Mouse (Mus musculus) neural tube, embryonic 15.5 days (tissue): ENCODE measurements around the gene Rab7. TPM values are rescaled to one million over a fixed set of nuclear protein-coding genes. Genes with fewer than 3 reads are reported as not detected.
A peak's percentile ranks its signal among the peaks of the same experiment; 100 is the strongest.

Experiments used
- ATAC-seq: fragments of 200-750 bp; cut with Nextera tagmentation; 2 replicates; pipeline ENCODE4 v1.8.0; 2017; ENCODE audit warnings: mild to moderate bottlenecking, moderate TSS enrichment, moderate library complexity; ENCODE audit not compliant: low FRiP score
- H3K27ac ChIP-seq: fragments of 300-500 bp; sonication (generic); replicated peaks from 2 replicates; pipeline ENCODE4 v1.5.1; 2015; ENCODE audit warnings: mild to moderate bottlenecking, inconsistent platforms
- H3K27me3 ChIP-seq: fragments of 300-500 bp; sonication (generic); replicated peaks from 2 replicates; pipeline ENCODE4 v1.6.1; 2015; ENCODE audit warnings: inconsistent platforms
- H3K36me3 ChIP-seq: fragments of 300-500 bp; sonication (generic); 2 replicates; pipeline ENCODE4 v1.6.1; 2015; ENCODE audit warnings: inconsistent platforms
- H3K4me1 ChIP-seq: fragments of 300-500 bp; sonication (generic); 2 replicates; pipeline ENCODE4 v1.6.1; 2015; ENCODE audit warnings: inconsistent platforms
- H3K4me2 ChIP-seq: fragments of 300-500 bp; sonication (generic); 2 replicates; pipeline ENCODE4 v1.6.1; 2015; ENCODE audit warnings: inconsistent platforms, mild to moderate bottlenecking, moderate library complexity
- H3K4me3 ChIP-seq: fragments of 300-500 bp; sonication (generic); replicated peaks from 2 replicates; pipeline ENCODE4 v1.5.1; 2015; ENCODE audit warnings: mild to moderate bottlenecking, inconsistent platforms
- H3K9ac ChIP-seq: fragments of 300-500 bp; sonication (generic); replicated peaks from 2 replicates; pipeline ENCODE4 v1.6.1; 2015; ENCODE audit warnings: mild to moderate bottlenecking, inconsistent platforms
- H3K9me3 ChIP-seq: fragments of 300-500 bp; sonication (generic); replicated peaks from 2 replicates; pipeline ENCODE4 v1.6.1; 2016; ENCODE audit warnings: inconsistent platforms
- WGBS: fragments of 180-500 bp; shearing (Covaris S2); methylation state at CpG from one replicate; pipeline ENCODE4 v1.1.7; 2015; ENCODE audit warnings: mixed read lengths; 5-methylcytosine and 5-hydroxymethylcytosine counted together
- polyA plus RNA-seq: library from polyadenylated mRNA; unstranded; fragments of >200 nt; fragmentation: Nextera tagmentation; extraction: Ambion mirVana; gene quantifications from 2 replicates; pipeline ENCODE4 v1.2.1, GENCODE M21; 2015

Gene Rab7
- polyA plus RNA-seq, 1 experiment from 2014 or later = 355 TPM

DNA sequence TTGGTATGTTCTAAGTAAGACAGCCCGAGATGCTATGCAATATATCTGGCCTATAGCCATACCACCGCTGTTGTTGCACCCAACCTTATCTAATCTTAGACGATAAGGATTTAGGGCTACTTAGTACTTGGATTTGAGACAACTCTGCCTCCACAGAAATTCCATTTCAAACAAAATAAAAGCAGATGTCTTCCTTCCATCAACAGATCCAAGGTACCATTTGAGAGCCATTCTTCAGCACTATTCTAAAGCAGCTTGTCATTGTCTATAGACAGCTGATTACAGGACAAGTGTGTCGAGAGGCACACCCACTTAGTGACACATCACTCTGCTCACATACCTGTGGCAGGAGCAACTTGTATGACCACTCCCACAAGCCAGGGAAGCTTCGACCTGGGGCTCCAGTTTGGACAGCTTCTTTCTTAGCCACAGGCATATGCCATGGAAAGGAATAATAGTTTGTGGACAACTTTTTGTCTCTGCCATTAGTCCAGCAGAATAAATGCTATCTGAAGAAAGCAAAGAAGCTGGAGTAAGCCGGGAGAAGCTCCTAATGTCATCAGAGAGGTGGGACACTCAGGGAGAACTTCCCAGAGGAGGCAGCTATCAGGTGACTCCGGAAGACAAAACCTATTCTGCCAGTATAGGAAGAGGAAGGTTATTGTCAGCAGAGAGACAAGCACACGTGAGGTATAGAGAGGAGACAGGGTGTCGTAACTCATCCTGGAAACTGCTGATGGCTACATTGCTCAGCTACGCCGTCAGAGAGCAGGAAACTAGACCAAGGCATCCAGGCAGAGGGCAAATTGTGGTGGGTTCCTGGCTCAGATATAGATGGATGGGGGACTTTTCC is 8.4 kb upstream of the Rab7 start:
- Histone ChIP-seq H3K9ac (no peak overlapping the region), H3K36me3 (no peaks in the 10 kb centered on the region), H3K4me2 (no peak overlapping the region), H3K4me1 (no peaks in the 10 kb centered on the region), H3K4me3 (no peak overlapping the region), H3K9me3 (no peaks in the 10 kb centered on the region), H3K27me3 (peaks cover 23% of the 10 kb centered on the region), H3K27ac (no peak overlapping the region)
- 67% methylated on average over 11 of the region's 11 CpGs for WGBS
- no peak for ATAC-seq

DNA sequence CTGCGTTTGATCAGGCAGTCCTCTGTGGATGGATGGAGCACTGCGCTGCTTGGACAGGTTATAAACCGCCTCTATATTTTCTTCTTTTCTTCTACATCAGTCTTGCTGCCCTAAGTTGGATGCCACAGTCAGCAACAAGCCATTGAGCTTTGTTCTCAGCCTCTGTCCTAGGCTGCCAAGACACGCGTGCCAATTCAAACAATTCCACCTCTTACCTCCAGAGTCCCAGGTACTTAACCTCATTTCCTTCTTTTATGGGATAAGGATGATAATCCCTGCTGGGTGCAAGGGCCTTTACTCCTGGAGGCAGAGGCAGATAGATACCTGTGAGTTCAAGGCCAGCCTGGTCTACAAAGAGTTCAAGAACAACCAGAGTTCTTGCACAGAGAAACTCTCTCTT is 6.1 kb upstream of the Rab7 start:
- peaks cover 28% of the 10 kb centered on the region for H3K27me3 ChIP-seq
- H3K9ac ChIP-seq = no peak overlapping the region
- ATAC-seq = no peak
- no peaks in the 10 kb centered on the region for H3K4me1 ChIP-seq
- H3K4me2 ChIP-seq = no peak overlapping the region
- H3K9me3 ChIP-seq = no peaks in the 10 kb centered on the region
- WGBS = 94% methylated on average over 5 of the region's 5 CpGs
- H3K36me3 ChIP-seq = no peaks in the 10 kb centered on the region
- H3K4me3 ChIP-seq = no peak overlapping the region
- H3K27ac ChIP-seq = no peak overlapping the region

DNA sequence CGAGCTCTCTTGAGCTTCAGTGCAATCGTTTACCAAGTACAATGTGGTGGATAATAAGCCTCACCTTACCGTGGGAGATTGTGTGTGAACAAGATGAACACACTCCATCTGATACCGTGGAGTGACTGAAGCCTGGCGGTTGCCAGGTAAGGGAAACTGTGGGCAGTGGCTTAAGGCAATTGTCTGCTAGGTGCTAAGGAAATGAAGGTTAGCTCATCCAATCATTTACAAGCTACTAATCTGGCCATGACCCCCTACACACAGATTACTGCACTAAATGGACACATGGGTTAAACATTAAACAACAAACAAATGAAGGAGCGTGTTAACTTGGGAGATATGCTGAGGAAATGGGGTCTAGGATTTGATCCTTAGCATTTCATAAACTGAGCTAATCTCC is 3.9 kb upstream of the Rab7 start:
- Histone ChIP-seq H3K9ac (no peak overlapping the region), H3K9me3 (no peaks in the 10 kb centered on the region), H3K36me3 (no peaks in the 10 kb centered on the region), H3K4me1 (peaks cover 4% of the 10 kb centered on the region), H3K27ac (no peak overlapping the region), H3K4me3 (no peak overlapping the region), H3K27me3 (peaks cover 28% of the 10 kb centered on the region), H3K4me2 (no peak overlapping the region)
- WGBS = 78% methylated on average over 6 of the region's 6 CpGs
- ATAC-seq = no peak

DNA sequence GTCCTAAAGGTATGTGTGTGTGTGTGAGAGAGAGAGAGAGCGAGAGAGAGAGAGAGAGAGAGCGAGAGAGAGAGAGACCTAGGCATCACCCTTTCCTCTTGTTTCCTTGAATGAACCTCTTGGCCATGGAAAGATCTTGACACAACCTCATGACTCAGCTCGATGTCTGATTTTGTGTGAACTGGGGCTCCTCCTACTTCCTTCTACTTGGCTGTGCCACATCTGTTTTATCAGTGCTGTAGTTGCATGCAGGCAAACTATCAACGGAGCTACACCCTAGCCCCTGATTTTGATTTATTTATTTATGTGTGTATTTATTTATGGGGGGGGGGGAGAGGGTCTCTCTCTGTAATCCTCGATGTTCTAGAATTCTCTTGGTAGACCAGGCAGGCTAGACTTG is 2.8 kb upstream of the Rab7 start:
- no peak for ATAC-seq
- 87% methylated on average over 5 of the region's 5 CpGs for WGBS
- peaks cover 21% of the 10 kb centered on the region for H3K27me3 ChIP-seq
- H3K4me1 ChIP-seq = peaks cover 16% of the 10 kb centered on the region
- no peak overlapping the region for H3K4me2 ChIP-seq
- no peak overlapping the region for H3K9ac ChIP-seq
- H3K36me3 ChIP-seq = no peaks in the 10 kb centered on the region
- no peaks in the 10 kb centered on the region for H3K9me3 ChIP-seq
- no peak overlapping the region for H3K27ac ChIP-seq
- H3K4me3 ChIP-seq = no peak overlapping the region

DNA sequence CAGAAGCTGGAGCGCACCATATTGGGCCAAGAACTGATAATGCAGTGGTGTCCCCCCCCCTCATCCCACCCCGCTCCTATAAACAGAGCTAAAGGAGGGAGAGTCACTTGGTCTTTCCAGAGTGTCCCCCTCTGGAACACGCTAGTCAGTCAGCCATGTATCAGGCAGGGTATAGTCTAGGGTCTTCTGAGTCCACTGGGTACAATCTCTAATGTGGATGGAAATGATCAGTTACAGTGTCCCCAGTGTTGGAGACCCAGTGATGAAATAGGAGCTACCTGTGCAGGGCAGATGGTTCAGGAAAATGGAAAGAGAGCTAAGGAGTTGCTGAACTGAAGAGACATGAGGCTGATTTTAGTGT is 316 bp upstream of the Rab7 start:
- ATAC-seq = no peak; the same call in 1 of the 2 replicates
- peak overlapping the region; percentile 92 for H3K4me2 ChIP-seq
- H3K4me3 ChIP-seq = peak overlapping the region; percentile 96
- peaks cover 4% of the 10 kb centered on the region; the same call in 1 of the 2 replicates for H3K27me3 ChIP-seq
- H3K9ac ChIP-seq = no peak overlapping the region
- peaks cover 34% of the 10 kb centered on the region for H3K4me1 ChIP-seq
- WGBS = 34% methylated on average over 3 of the region's 3 CpGs
- no peaks in the 10 kb centered on the region for H3K36me3 ChIP-seq
- H3K9me3 ChIP-seq = no peaks in the 10 kb centered on the region
- H3K27ac ChIP-seq = peak overlapping the region; percentile 76

DNA sequence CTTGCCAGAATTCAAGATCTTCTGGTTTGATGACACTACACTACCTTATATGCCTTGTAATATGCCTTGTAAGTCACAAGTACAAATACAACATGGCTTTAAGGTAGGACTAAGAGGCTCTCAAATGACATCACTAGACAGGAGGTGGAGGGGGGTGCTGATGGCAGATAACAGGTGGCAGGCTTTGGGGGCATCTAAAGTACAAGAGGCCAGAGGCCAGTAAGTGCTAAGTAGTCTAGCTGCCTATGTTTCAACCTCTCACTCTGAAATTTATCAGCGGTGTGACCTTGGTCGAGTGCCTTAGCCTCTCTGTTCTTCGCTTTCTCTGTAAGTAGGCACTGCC is 865 bp downstream of the Rab7 start:
- Histone ChIP-seq H3K36me3 (no peaks in the 10 kb centered on the region), H3K27ac (peak overlapping the region; percentile 86), H3K9me3 (no peaks in the 10 kb centered on the region), H3K9ac (peak overlapping the region; percentile 98), H3K27me3 (peaks cover 4% of the 10 kb centered on the region; the same call in 1 of the 2 replicates), H3K4me1 (peaks cover 34% of the 10 kb centered on the region), H3K4me3 (peak overlapping the region; percentile 96), H3K4me2 (peak overlapping the region; percentile 92)
- ATAC-seq = peak; percentile 1; the same call in 1 of the 2 replicates
- WGBS = 2% methylated on average over 3 of the region's 3 CpGs

DNA sequence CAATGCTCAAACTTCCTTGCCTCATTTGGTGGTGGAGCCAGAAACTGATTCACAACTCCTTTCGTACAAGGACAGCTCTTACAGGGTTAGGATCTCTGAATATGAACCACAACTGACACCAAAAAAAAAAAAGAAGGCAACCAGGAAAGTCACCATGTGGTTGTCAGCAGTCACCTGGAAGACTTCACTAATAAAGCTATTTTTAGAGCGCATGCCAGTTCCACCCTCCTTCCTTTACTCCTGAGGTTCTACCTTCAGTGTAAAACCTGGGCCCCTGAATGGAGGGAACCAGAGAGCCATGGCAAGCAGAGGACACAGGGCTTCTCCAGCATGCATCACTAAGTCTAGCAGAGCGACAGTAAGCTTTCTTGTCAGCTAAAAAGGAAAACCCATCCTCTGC is 2.7 kb downstream of the Rab7 start:
- no peak overlapping the region for H3K4me2 ChIP-seq
- peaks cover 2% of the 10 kb centered on the region; the same call in 1 of the 2 replicates for H3K27me3 ChIP-seq
- H3K27ac ChIP-seq = no peak overlapping the region
- H3K9me3 ChIP-seq = no peaks in the 10 kb centered on the region
- H3K4me3 ChIP-seq = no peak overlapping the region
- no peak overlapping the region for H3K9ac ChIP-seq
- H3K36me3 ChIP-seq = 0 out of 2 replicates have a peak, but pooled peaks cover 3% of the 10 kb centered on the region
- no peak for ATAC-seq
- 94% methylated on average over 3 of the region's 3 CpGs for WGBS
- peaks cover 46% of the 10 kb centered on the region for H3K4me1 ChIP-seq

DNA sequence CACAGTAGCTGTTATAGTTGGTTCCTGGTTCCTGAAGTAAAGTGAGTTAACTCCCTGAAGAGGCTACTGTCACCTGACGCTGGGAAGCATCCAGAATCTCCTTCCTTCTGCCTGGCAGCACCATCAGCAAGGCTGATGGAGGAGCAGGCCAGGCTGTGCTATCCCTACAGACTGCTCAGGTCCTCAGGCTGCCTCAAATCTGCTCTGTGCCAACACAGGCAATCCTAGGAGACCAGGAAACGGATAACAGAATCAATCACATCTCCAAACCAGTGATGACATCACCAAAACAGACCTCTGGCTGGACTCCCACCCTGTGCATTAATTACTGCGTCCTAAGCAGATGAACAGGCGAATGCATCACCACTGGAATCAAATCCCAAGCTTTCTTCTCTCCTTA is 3.8 kb downstream of the Rab7 start:
- Histone ChIP-seq H3K9ac (no peak overlapping the region), H3K9me3 (no peaks in the 10 kb centered on the region), H3K4me1 (peaks cover 46% of the 10 kb centered on the region), H3K36me3 (peaks cover 3% of the 10 kb centered on the region; the same call in 1 of the 2 replicates), H3K4me2 (no peak overlapping the region), H3K27ac (no peak overlapping the region), H3K4me3 (no peak overlapping the region), H3K27me3 (no peaks in the 10 kb centered on the region)
- WGBS = 78% methylated on average over 4 of the region's 4 CpGs
- no peak for ATAC-seq

DNA sequence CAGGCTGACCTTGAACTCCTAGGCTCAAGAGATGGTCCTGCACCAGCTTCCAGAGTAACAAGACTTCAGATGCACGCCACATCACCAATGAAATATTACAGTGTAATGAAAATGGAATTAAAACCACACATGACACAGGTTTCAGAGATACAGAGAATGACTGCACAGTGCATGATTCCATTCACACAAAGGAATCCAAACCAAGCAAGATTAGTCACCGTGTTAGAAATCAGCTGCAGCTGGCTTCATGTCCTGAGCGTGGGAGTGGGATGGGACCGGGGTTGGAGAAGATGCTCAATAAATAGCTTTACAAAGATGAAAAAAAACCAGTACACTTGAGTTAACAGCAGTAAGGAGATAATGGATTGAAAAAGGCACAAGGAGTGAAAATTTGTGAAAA is 5.6 kb downstream of the Rab7 start:
- Histone ChIP-seq H3K9me3 (no peaks in the 10 kb centered on the region), H3K4me2 (no peak overlapping the region), H3K27ac (no peak overlapping the region), H3K27me3 (no peaks in the 10 kb centered on the region), H3K9ac (no peak overlapping the region), H3K4me1 (peaks cover 46% of the 10 kb centered on the region), H3K4me3 (no peak overlapping the region), H3K36me3 (peaks cover 3% of the 10 kb centered on the region; the same call in 1 of the 2 replicates)
- WGBS = 98% methylated on average over 4 of the region's 4 CpGs
- no peak for ATAC-seq

DNA sequence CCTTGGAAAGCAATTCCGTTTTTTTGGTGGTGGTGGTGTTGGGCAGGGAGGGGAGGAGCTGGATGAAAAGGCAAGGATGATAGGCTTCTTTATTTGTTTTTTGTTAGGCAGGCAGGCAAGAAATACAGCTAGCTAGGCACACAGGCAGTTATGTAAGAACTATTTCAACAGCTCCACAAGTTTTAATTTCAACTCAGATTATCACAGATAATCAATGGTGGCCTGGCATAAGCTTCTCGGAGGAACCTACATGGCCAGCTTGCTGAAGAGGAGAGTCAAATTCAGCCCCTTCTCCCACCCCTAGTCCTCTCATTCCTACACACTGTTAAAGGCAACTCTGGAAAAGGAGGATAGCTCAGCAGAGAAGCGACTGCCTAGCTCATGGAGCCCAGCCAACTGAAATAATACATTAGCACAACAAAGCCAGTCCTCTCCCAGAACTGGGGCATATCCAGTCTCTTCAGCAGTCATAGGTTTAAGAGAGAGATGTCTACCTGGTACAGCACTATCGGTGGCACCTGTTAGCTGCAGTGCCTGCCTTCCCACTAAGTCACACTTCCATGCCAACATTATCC is 7.5 kb downstream of the Rab7 start:
- WGBS = 73% methylated on average over 4 of the region's 4 CpGs
- Histone ChIP-seq H3K9ac (no peak overlapping the region), H3K9me3 (no peaks in the 10 kb centered on the region), H3K4me3 (no peak overlapping the region), H3K27me3 (no peaks in the 10 kb centered on the region), H3K4me2 (no peak overlapping the region), H3K36me3 (peaks cover 3% of the 10 kb centered on the region; the same call in 1 of the 2 replicates), H3K4me1 (peaks cover 28% of the 10 kb centered on the region), H3K27ac (0 out of 2 replicates have a peak overlapping the region, but pooled peaks have one; percentile 28)
- ATAC-seq = no peak

DNA sequence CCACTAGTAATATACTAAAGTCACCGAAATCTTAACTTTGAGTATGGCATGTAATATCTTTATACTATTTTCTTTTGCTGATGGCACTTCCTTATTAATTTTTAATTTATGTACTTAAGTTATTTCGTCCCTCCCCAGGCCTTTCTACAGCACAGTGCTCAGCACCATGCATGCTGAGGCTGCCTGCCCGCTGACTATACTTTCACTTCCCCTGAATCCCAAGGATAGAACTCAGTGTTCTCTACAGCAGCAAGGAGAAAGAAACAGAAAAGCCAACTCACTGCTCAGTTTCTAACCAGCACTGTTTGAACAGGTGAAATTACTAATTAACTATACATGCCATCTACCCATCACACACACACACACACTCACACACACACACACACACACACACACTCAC is 11.6 kb downstream of the Rab7 start:
- no peak for ATAC-seq

DNA sequence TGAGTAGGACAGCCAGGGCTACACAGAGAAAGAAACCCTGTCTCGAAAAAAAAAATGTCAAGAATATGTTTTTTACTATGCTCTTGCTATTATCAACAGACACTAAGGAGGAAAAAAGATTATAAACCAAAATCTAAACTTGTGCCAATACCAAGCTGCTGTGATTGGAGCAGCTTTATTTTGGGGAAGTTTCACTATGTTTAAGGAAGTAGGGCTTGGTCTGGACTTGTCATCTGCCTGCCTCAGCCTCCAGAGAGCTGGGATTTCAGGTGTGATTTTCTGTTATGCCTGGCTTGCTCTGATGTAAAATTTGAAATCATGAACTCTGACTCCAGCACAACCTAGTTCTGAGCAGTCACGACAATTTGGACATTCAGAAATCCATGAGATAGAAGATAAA is 14.6 kb downstream of the Rab7 start:
- H3K27me3 ChIP-seq = no peaks in the 10 kb centered on the region
- H3K36me3 ChIP-seq = no peaks in the 10 kb centered on the region
- no peak overlapping the region for H3K4me2 ChIP-seq
- WGBS = 97% methylated on average over 2 of the region's 2 CpGs
- no peaks in the 10 kb centered on the region for H3K9me3 ChIP-seq
- no peak overlapping the region for H3K27ac ChIP-seq
- no peak overlapping the region for H3K4me3 ChIP-seq
- no peak for ATAC-seq
- peaks cover 5% of the 10 kb centered on the region; the same call in 1 of the 2 replicates for H3K4me1 ChIP-seq
- H3K9ac ChIP-seq = no peak overlapping the region

More for the DNA sequence above, 11.6 kb downstream of the Rab7 start:
- 94% methylated on average over 3 of the region's 3 CpGs for WGBS
- H3K9me3 ChIP-seq = no peaks in the 10 kb centered on the region
- peaks cover 8% of the 10 kb centered on the region for H3K4me1 ChIP-seq
- no peaks in the 10 kb centered on the region; the same call in 1 of the 2 replicates for H3K36me3 ChIP-seq
- H3K4me3 ChIP-seq = no peak overlapping the region
- H3K4me2 ChIP-seq = no peak overlapping the region
- H3K9ac ChIP-seq = no peak overlapping the region
- H3K27me3 ChIP-seq = no peaks in the 10 kb centered on the region
- no peak overlapping the region for H3K27ac ChIP-seq
